Mouse (Mus musculus) bone marrow macrophage, adult 2 months (primary cell): ENCODE results near the gene Mrgbp.

Experiments
- CTCF ChIP-seq: IDR thresholded peaks from 2 replicates; pipeline ENCODE4 v1.5.1; 2012; ENCODE audit warnings: low read depth, mild to moderate bottlenecking, low read length, moderate library complexity
- POLR2A ChIP-seq: IDR thresholded peaks from 2 replicates; pipeline ENCODE4 v1.6.1; 2012; ENCODE audit warnings: mild to moderate bottlenecking, low read depth, low read length, borderline replicate concordance

DNA sequence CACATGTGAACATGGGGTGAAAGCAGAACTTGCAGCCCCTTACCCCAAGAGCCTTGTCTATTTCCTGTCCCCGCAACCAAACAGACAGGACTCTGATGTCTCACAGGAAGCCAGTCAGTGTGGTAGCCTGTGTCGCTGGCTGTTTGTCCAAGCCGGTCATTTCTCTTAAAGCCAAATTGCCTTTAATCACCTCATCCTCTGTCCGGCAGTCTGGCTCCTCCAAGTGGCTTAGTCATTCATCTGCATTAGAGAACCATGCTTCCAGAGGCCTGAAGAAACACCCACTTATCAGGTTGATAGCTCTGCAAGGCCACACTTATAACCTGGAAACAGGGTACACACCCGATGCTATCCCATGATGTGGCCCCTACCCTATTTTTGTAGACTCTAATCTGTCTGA lies 19.0 kb upstream of the Mrgbp start:
- no peak for TF ChIP-seq POLR2A
- no peak for TF ChIP-seq CTCF
